Mouse (Mus musculus) gastrocnemius, adult 2 months (tissue): ENCODE results near the gene Zfp36l2. TPM values are rescaled to one million over a fixed set of nuclear protein-coding genes. Genes with fewer than 3 reads are reported as not detected.

Experiments used
- DNase-seq: peaks from one replicate; pipeline ENCODE4 v3.0.0; 2022
- H3K27ac ChIP-seq: fragments of 200-600 bp; 2 replicates; pipeline ENCODE4 v1.8.1; 2022; ENCODE audit warnings: mild to moderate bottlenecking
- H3K4me3 ChIP-seq: fragments of 200-600 bp; 2 replicates; pipeline ENCODE4 v1.8.1; 2022; ENCODE audit warnings: mild to moderate bottlenecking, moderate library complexity
- CTCF ChIP-seq: fragments of 200-600 bp; IDR thresholded peaks from 2 replicates; pipeline ENCODE4 v1.8.1; 2022; ENCODE audit warnings: antibody characterized with exemption, mild to moderate bottlenecking, moderate library complexity
- intact Hi-C: fragments of 180-260 bp; cut with DNase I; formaldehyde crosslinking; loops from one replicate; pipeline ENCODE4 v1.15.1; 2025
- total RNA-seq, 2 experiments: library from RNA; stranded (reverse); gene quantifications; 2 replicates each; pipeline ENCODE4 v1.2.3; 2021

Gene Zfp36l2
- total RNA-seq, 2 experiments from 2014 or later = 9.7 to 10.1 TPM

GRCm38 (mm10) chr17:84144762-84145599 lies 42.8 kb downstream of the Zfp36l2 start:
- Histone ChIP-seq H3K4me3 (no peak overlapping the region), H3K27ac (peak overlapping the region; percentile 83)
- no peak for TF ChIP-seq CTCF
- intact Hi-C loops = loop anchor here (5.0 kb wide), 1 partner anchor 42 kb away; the partner anchor contains the start of gene Zfp36l2
- DNase-seq = no peak

- DNase-seq = no peak
- no peak overlapping the region for H3K27ac ChIP-seq
- intact Hi-C loops = no loop called here
- H3K4me3 ChIP-seq = no peak overlapping the region
- no peak for TF ChIP-seq CTCF
These were observed 43.6 kb downstream of the Zfp36l2 start for GRCm38 (mm10) chr17:84144130-84144529.

- Histone ChIP-seq H3K4me3 (no peak overlapping the region), H3K27ac (peak overlapping the region; percentile 74; the same call in 1 of the 2 replicates)
- TF ChIP-seq CTCF = no peak
- intact Hi-C loops = no loop called here
- no peak for DNase-seq
These were observed 44.4 kb downstream of the Zfp36l2 start for GRCm38 (mm10) chr17:84143219-84143844.

DNA sequence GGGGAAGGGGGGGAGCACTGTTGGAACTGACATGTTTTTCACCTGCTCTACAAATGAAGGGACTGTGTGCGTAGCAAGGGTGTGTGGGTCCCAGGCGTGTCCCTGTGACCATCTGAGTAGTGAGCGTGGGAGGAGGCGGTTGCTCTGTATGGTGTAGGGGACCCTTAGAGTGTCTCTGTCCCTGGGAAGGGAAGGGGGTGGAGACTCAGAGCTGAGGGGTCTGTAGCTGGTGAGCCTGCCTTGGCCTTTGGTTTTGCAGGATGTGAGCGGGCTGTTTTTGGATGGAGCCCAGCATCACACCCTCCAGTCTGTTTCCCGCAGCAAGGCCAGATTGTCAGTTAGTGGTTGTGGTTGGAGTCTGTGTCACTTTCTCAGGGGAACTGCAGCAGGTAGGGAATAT lies 46.1 kb downstream of the Zfp36l2 start:
- H3K4me3 ChIP-seq = no peak overlapping the region
- DNase-seq = no peak
- intact Hi-C loops = no loop called here
- H3K27ac ChIP-seq = peak overlapping the region; percentile 74
- TF ChIP-seq CTCF = no peak

GRCm38 (mm10) chr17:84140822-84141507 lies 46.8 kb downstream of the Zfp36l2 start:
- intact Hi-C loops = no loop called here
- H3K4me3 ChIP-seq = no peak overlapping the region
- peak overlapping the region; percentile 74 for H3K27ac ChIP-seq
- DNase-seq = no peak
- TF ChIP-seq CTCF = no peak

- DNase-seq = no peak
- intact Hi-C loops = no loop called here
- H3K27ac ChIP-seq = no peak overlapping the region
- H3K4me3 ChIP-seq = no peak overlapping the region
- TF ChIP-seq CTCF = no peak
These were observed 50.2 kb downstream of the Zfp36l2 start for GRCm38 (mm10) chr17:84137393-84138171.

DNA sequence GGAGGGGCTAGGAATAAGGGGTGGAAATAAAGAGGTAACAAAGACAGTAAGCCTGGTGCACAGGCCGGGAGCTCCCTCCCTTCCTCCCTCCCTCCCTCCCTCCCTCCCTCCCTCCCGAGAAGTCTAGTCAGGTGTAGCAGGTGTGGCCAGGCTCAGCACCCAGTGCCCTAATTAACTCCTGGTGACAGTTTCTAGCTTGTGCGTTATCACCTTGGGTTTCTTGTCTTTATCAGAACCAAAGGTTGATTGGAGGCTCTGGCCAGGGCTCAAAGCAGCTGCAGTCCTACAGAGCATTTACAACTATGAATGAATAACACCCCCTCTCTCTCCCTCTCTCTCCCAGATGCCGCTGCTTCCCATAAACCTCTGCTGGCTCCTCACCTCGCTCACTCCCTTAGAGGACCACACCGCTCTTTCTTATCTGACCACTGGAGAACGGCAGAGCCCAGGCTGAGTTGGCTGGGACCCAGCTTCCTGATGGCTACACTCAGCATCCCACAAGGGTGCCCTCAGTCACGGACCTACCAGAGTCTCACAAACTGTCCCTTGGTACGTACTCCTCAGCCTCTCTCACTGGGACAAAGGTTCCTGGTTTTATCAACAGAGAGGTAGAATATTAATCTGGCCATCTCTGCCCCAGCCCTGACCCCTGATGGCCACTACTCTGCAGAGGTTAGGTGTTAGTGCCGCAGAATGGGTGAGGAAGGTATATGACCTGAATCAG lies 50.9 kb downstream of the Zfp36l2 start:
- no peak overlapping the region for H3K27ac ChIP-seq
- intact Hi-C loops = no loop called here
- H3K4me3 ChIP-seq = no peak overlapping the region
- no peak for DNase-seq
- TF ChIP-seq CTCF = no peak

DNA sequence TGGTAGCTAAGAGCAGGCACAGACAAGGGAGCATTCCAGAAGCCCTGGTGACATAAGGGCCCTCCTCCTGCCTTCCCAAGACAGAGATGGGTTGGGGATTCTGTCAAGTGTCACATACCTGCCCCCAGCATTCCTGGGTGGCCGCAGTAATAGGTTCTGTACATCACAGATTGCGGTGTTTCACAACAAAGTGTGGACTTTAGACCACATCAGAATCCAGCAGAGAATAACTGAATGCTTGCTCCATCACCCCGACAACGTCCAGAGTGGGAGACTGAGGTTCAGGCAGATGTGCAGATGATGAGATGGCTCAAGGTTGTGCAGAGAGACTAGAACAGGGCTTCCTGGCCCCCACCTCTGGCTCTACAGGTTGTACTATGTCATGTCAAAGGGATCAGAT lies 51.5 kb downstream of the Zfp36l2 start:
- DNase-seq = no peak
- no peak for TF ChIP-seq CTCF
- no peak overlapping the region for H3K27ac ChIP-seq
- intact Hi-C loops = no loop called here
- H3K4me3 ChIP-seq = no peak overlapping the region

DNA sequence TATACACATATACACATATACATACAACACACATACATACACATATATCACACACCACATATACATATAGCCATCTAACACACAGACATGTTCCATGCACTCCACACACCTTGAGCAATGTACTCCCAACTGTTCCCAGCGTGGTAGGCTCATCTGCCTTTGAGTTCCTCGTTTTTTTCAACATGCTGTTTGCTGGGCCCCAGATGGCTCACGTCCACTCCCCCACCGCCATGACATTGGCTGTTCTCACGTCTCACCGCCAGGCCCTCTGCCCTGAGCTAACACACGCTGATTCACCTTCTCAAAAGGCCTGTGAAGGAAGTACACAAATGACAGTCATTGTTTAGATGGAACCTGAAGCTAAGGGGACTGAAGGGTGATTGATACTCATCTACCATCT lies 52.5 kb downstream of the Zfp36l2 start:
- intact Hi-C loops = no loop called here
- no peak overlapping the region for H3K27ac ChIP-seq
- no peak for DNase-seq
- H3K4me3 ChIP-seq = no peak overlapping the region
- no peak for TF ChIP-seq CTCF
